Mouse (Mus musculus) limb, embryonic 11.5 days (tissue): ENCODE results near the gene Tspo. TPM values are rescaled to one million over a fixed set of nuclear protein-coding genes. Genes with fewer than 3 reads are reported as not detected.

Source experiments
- ATAC-seq: fragments of 200-750 bp; cut with Nextera tagmentation; 2 replicates; pipeline ENCODE4 v1.8.0; 2017; ENCODE audit warnings: low read depth; ENCODE audit not compliant: insufficient number of reproducible peaks, low FRiP score, low TSS enrichment
- DNase-seq: peaks from one replicate; pipeline ENCODE4 v3.0.0-alpha.2; 2015; ENCODE audit warnings: low spot score
- H3K27ac ChIP-seq: fragments of 300-500 bp; sonication (generic); replicated peaks from 2 replicates; pipeline ENCODE4 v1.5.1; 2014; ENCODE audit warnings: low read depth, mild to moderate bottlenecking, low read length
- H3K27me3 ChIP-seq: fragments of 300-500 bp; sonication (generic); 2 replicates; pipeline ENCODE4 v1.6.1; 2014; ENCODE audit warnings: mild to moderate bottlenecking, low read length, mixed read lengths; ENCODE audit not compliant: control insufficient read depth, insufficient read depth
- H3K36me3 ChIP-seq: fragments of 300-500 bp; sonication (generic); 2 replicates; pipeline ENCODE4 v1.6.1; 2014; ENCODE audit warnings: mild to moderate bottlenecking, low read length, moderate library complexity, mixed read lengths; ENCODE audit not compliant: control insufficient read depth, insufficient read depth
- H3K4me1 ChIP-seq: fragments of 300-500 bp; sonication (generic); 2 replicates; pipeline ENCODE4 v1.6.1; 2014; ENCODE audit warnings: low read length, mixed read lengths; ENCODE audit not compliant: control insufficient read depth, insufficient read depth
- H3K4me2 ChIP-seq: fragments of 300-500 bp; sonication (generic); 2 replicates; pipeline ENCODE4 v1.6.1; 2014; ENCODE audit warnings: low read depth, mild to moderate bottlenecking, moderate library complexity; ENCODE audit not compliant: severe bottlenecking
- H3K4me3 ChIP-seq: fragments of 300-500 bp; sonication (generic); 2 replicates; pipeline ENCODE4 v1.5.1; 2014; ENCODE audit warnings: low read depth, low read length
- H3K9ac ChIP-seq: fragments of 300-500 bp; sonication (generic); 2 replicates; pipeline ENCODE4 v1.6.1; 2014; ENCODE audit warnings: mild to moderate bottlenecking, low read length
- H3K9me3 ChIP-seq: fragments of 300-500 bp; sonication (generic); 2 replicates; pipeline ENCODE4 v1.6.1; 2016; ENCODE audit warnings: low read length; ENCODE audit not compliant: control insufficient read depth
- WGBS: fragments of 180-500 bp; shearing (Covaris S2); extraction: QIAGEN DNeasy Blood & Tissue Kit; methylation state at CpG from one replicate; pipeline ENCODE4 v1.1.7; 2014; 5-methylcytosine and 5-hydroxymethylcytosine counted together
- microRNA-seq: library from miRNA; unstranded; fragments of <30 nt; microRNA quantifications from one replicate; pipeline ENCODE4, GENCODE M21; 2016
- polyA plus RNA-seq: library from polyadenylated mRNA; unstranded; fragments of >200 nt; fragmentation: Nextera tagmentation; extraction: Ambion mirVana; gene quantifications from 2 replicates; pipeline ENCODE4 v1.2.1, GENCODE M21; 2014

Gene Tspo
- polyA plus RNA-seq, 1 experiment from 2014 or later = 51.8 TPM

DNA sequence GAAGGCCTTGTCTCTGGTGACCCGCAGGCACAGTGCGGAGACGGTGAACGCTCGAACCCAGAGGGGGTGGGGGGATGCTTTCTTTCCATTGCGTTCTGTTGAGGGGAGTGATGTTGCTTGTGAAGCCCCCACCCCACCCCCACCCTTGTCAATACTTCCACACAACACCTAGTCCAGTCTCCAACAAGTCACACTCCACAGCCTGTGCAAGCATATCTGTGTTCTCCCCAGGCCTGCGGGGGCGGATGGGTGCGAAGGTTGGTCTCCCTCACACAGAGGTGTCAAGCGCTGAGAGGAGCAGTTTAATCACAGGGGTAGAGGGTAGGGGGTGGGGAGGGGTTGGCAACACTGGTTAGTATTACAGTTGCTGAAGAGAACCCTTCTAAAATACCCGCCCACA, 42.8 kb downstream of the Tspo start:
- no peak for DNase-seq
- no peak overlapping the region for H3K4me2 ChIP-seq
- no peaks in the 10 kb centered on the region for H3K4me1 ChIP-seq
- no peak overlapping the region for H3K9ac ChIP-seq
- H3K9me3 ChIP-seq = no peaks in the 10 kb centered on the region
- no peak for ATAC-seq
- peaks cover 2% of the 10 kb centered on the region; the same call in 1 of the 2 replicates for H3K36me3 ChIP-seq
- H3K4me3 ChIP-seq = no peak overlapping the region
- H3K27me3 ChIP-seq = no peaks in the 10 kb centered on the region
- 83% methylated on average over 11 of the region's 11 CpGs for WGBS
- no peak overlapping the region for H3K27ac ChIP-seq

DNA sequence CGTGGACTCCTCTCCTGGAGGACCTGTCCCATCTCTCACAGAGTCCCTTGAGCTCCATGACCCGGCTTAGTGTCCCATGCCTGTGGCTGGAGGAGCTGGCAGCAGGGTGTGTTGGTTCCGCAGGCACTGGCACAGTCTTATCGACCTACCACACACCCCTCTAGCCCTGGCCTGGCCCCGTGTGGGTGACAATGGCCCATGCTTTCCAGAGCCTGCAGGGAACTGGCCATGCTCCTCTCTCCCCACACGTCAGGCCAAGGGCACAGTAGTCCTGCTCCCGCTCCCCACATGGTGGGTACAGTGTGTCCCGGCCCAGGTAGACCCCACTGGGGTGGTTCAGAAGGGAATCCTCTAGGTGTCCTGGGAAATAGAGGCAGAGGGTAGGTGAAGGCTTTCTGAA, 43.3 kb downstream of the Tspo start:
- H3K4me2 ChIP-seq = no peak overlapping the region
- H3K27me3 ChIP-seq = no peaks in the 10 kb centered on the region
- no peaks in the 10 kb centered on the region for H3K4me1 ChIP-seq
- DNase-seq (no peak), ATAC-seq (no peak)
- 85% methylated on average over 8 of the region's 8 CpGs for WGBS
- H3K4me3 ChIP-seq = no peak overlapping the region
- no peak overlapping the region for H3K27ac ChIP-seq
- no peaks in the 10 kb centered on the region for H3K9me3 ChIP-seq
- H3K9ac ChIP-seq = no peak overlapping the region
- peaks cover 2% of the 10 kb centered on the region; the same call in 1 of the 2 replicates for H3K36me3 ChIP-seq

DNA sequence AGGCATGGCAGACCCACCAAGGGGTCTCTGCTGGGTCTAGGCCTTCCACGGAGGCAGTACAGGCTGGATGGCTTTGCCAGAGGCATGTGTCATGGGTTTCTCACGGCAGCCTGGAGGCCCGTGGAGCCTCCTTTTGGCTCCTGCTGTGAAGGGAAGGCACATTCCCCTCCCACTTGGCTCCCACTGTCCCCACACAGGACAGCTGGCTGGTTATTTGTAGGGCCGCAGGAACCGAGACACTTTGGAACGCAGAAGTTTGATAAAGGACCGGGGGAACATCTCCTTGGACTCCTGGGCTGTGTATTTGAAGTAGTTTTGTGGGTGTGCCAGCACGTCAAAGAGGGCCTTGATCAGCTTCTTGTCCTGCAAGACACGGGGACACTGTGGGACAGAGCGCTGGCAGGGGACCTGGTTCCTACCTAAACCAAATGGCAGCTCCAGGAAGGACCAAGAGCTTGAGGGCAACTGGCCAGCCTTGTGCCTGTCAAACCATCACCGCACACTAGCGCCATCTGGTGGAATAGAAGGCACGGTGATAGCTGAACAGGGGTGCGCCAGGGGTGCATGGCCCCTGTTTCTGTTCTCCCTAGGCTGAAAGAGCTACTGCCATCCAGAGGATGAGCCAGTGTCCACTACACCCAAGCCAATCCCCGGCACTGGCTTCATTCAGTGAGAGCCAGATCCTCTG, 43.9 kb downstream of the Tspo start:
- no peak overlapping the region for H3K4me2 ChIP-seq
- DNase-seq = peak; percentile 75
- ATAC-seq = no peak
- peaks cover 2% of the 10 kb centered on the region; the same call in 1 of the 2 replicates for H3K36me3 ChIP-seq
- WGBS = 52% methylated on average over 15 of the region's 15 CpGs
- no peaks in the 10 kb centered on the region for H3K27me3 ChIP-seq
- no peaks in the 10 kb centered on the region for H3K4me1 ChIP-seq
- H3K27ac ChIP-seq = no peak overlapping the region
- no peaks in the 10 kb centered on the region for H3K9me3 ChIP-seq
- no peak overlapping the region for H3K4me3 ChIP-seq
- no peak overlapping the region for H3K9ac ChIP-seq

DNA sequence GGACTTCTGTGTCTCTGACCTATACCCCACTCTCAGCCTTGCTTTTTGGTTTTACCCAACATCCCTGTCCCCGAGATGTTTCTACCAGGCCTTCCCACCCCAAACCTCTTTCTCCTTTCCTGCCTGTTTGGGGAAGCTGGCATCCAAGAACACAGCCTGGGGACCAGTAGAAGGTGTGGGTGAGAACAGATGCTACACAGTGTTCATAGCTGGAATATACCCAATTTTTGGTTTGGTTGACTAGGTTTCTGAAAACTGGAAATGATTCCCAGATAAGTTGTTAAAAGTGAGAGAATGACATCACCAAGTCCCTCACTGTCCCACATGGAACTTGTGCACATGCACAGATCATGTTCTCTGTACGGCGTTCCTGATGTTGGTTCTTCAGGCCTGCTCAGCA, 51.9 kb downstream of the Tspo start:
- ATAC-seq (no peak), DNase-seq (no peak)
- Histone ChIP-seq H3K9me3 (no peaks in the 10 kb centered on the region), H3K9ac (no peak overlapping the region), H3K27me3 (no peaks in the 10 kb centered on the region), H3K4me3 (no peak overlapping the region), H3K36me3 (0 out of 2 replicates have a peak, but pooled peaks cover 2% of the 10 kb centered on the region), H3K27ac (no peak overlapping the region), H3K4me1 (no peaks in the 10 kb centered on the region), H3K4me2 (no peak overlapping the region)
- 92% methylated on average over 3 of the region's 3 CpGs for WGBS

Small RNAs within 50 kb of the gene (microRNA-seq; reads per million reads assigned to microRNA genes)
- not detected for gene Gm24575

Other genes starting within 250 kb of the Tspo start
- 37.2 and 37.6 TPM in 2 replicates for gene Arfgap3, start 213.3 kb upstream of the Tspo start, polyA plus RNA-seq
- gene Pacsin2, start 99.0 kb upstream of the Tspo start, polyA plus RNA-seq = 45.4 and 52.0 TPM in 2 replicates
- 19.2 and 22.0 TPM in 2 replicates for gene Ttll1, start 52.7 kb upstream of the Tspo start, polyA plus RNA-seq
- 3.2 and 4.1 TPM in 2 replicates for gene Bik, start 36.7 kb upstream of the Tspo start, polyA plus RNA-seq
- gene Mcat, start 195 bp downstream of the Tspo start, polyA plus RNA-seq = 44.9 and 48.4 TPM in 2 replicates
- gene Ttll12, start 31.6 kb downstream of the Tspo start, polyA plus RNA-seq = 55.8 and 59.1 TPM in 2 replicates
- 62.3 and 70.9 TPM in 2 replicates for gene Scube1, start 161.4 kb downstream of the Tspo start, polyA plus RNA-seq
- 4.3 TPM in 2 replicates for gene Mpped1, start 215.9 kb downstream of the Tspo start, polyA plus RNA-seq